ENCODE assay signal across 15 mouse cellular contexts in the genomic region with DNA sequence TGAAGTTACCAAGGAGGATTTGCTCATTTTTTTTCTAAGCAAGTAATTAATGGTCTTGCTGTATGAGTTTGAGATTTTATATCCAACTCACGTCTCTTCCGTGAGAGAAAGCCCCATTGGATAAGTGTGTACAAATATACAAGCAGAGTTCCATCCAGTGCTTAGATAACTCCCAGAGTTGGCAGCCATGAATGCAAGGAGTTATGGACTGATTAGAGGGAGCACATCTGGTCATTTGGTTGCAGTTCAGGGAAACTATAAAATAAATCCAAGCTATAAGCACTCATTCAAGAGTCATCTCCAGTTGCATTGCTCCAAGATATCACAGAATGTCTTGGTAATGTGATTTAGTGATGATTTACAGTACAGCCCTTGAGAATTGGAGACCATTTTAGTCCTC.
"Had no signal": no experiment of that assay in that cellular context is flagged by ENCODE, and none has a peak within 500 bp of the region (broad histone marks: within the 10 kb centered on the region; RNA-seq: fewer than 3 reads in every experiment).

No protein-coding gene starts in this region.

- H3K9me3 ChIP-seq: intestine, embryonic 15.5 days; limb, embryonic 15.5 days had no signal

- H3K27me3 ChIP-seq: intestine, embryonic 15.5 days; limb, embryonic 15.5 days had no signal

- H3K4me1 ChIP-seq: intestine, embryonic 15.5 days had no signal

- H3K4me2 ChIP-seq: intestine, embryonic 15.5 days; limb, embryonic 15.5 days; liver, embryonic 11.5 days; midbrain, embryonic 11.5 days had no signal

- H3K9ac ChIP-seq: intestine, embryonic 15.5 days; limb, embryonic 15.5 days; liver, embryonic 14.5 days; liver, postnatal 0 days had no signal

- DNase-seq: kidney, adult 2 months; kidney, postnatal 25 days; layer of hippocampus, adult 9-11 months; liver, postnatal 0 days; midbrain, embryonic 14.5 days; thymus, adult 2 months; thymus, postnatal 14 days; thymus, postnatal 4 days had no signal

- H3K4me3 ChIP-seq: intestine, embryonic 15.5 days; layer of hippocampus, adult 2 months; limb, embryonic 15.5 days had no signal

- H3K27ac ChIP-seq: intestine, embryonic 15.5 days; kidney, postnatal 0 days; layer of hippocampus, adult 2 months; limb, embryonic 15.5 days; liver, embryonic 14.5 days had no signal

- ATAC-seq: intestine, embryonic 15.5 days; liver, postnatal 0 days had no signal

- H3K36me3 ChIP-seq: intestine, embryonic 15.5 days; limb, embryonic 15.5 days had no signal
